Mouse (Mus musculus): ENCODE data around the gene Ip6k1. TPM values are rescaled to one million over a fixed set of nuclear protein-coding genes. Genes with fewer than 3 reads are reported as not detected.

Gene Ip6k1
- polyA plus RNA-seq, 1 experiment = 116 TPM

GRCm38 (mm10) chr9:108065491-108066011, 63.2 kb downstream of the Ip6k1 start:
- WGBS = 38% methylated on average over 5 of the region's 5 CpGs
- TF ChIP-seq CTCF (IDR thresholded peaks at IDR 0.05; ENCODE audit: insufficient read depth, low read length) (peak; percentile 80), POLR2A (IDR thresholded peaks at IDR 0.05; ENCODE audit: borderline replicate concordance, extremely low read depth, low read depth, low read length) (no peak)
- H3K4me1 ChIP-seq (ENCODE audit: control insufficient read depth, insufficient read depth, low read length) = no peaks in the 10 kb centered on the region
- H3K4me3 ChIP-seq (replicated peaks; ENCODE audit: extremely low read depth, low read depth, low read length) = no peak overlapping the region
- peak; percentile 42 for DNase-seq

GRCm38 (mm10) chr9:108067199-108067598, 64.9 kb downstream of the Ip6k1 start:
- DNase-seq = no peak
- Histone ChIP-seq H3K4me3 (replicated peaks; ENCODE audit: extremely low read depth, low read depth, low read length) (no peak overlapping the region), H3K4me1 (ENCODE audit: control insufficient read depth, insufficient read depth, low read length) (no peaks in the 10 kb centered on the region)
- no peak for TF ChIP-seq CTCF (IDR thresholded peaks at IDR 0.05; ENCODE audit: insufficient read depth, low read length)
- TF ChIP-seq POLR2A (IDR thresholded peaks at IDR 0.05; ENCODE audit: borderline replicate concordance, extremely low read depth, low read depth, low read length) = no peak
- 81% methylated on average over 7 of the region's 7 CpGs for WGBS

- DNase-seq = peak; percentile 80
- H3K4me3 ChIP-seq (replicated peaks; ENCODE audit: extremely low read depth, low read depth, low read length) = no peak overlapping the region
- TF ChIP-seq POLR2A (IDR thresholded peaks at IDR 0.05; ENCODE audit: borderline replicate concordance, extremely low read depth, low read depth, low read length) = no peak
- TF ChIP-seq CTCF (IDR thresholded peaks at IDR 0.05; ENCODE audit: insufficient read depth, low read length) = peak; percentile 83
- 18% methylated on average over 8 of the region's 8 CpGs for WGBS
- H3K4me1 ChIP-seq (ENCODE audit: control insufficient read depth, insufficient read depth, low read length) = no peaks in the 10 kb centered on the region
Measured at GRCm38 (mm10) chr9:108067900-108068299, 65.6 kb downstream of the Ip6k1 start.

- no peak for TF ChIP-seq CTCF (IDR thresholded peaks at IDR 0.05; ENCODE audit: insufficient read depth, low read length)
- TF ChIP-seq POLR2A (IDR thresholded peaks at IDR 0.05; ENCODE audit: borderline replicate concordance, extremely low read depth, low read depth, low read length) = no peak
- Histone ChIP-seq H3K4me1 (ENCODE audit: control insufficient read depth, insufficient read depth, low read length) (no peaks in the 10 kb centered on the region), H3K4me3 (replicated peaks; ENCODE audit: extremely low read depth, low read depth, low read length) (no peak overlapping the region)
- no peak for DNase-seq
- 91% methylated on average over 9 of the region's 9 CpGs for WGBS
Measured at GRCm38 (mm10) chr9:108069007-108069406, 66.7 kb downstream of the Ip6k1 start.

- DNase-seq = no peak
Measured at GRCm38 (mm10) chr9:108069529-108069928, 67.2 kb downstream of the Ip6k1 start.

GRCm38 (mm10) chr9:108071801-108072200, 69.5 kb downstream of the Ip6k1 start:
- 63% methylated on average over 4 of the region's 4 CpGs for WGBS
- Histone ChIP-seq H3K4me3 (replicated peaks; ENCODE audit: extremely low read depth, low read depth, low read length) (no peak overlapping the region), H3K4me1 (ENCODE audit: control insufficient read depth, insufficient read depth, low read length) (no peaks in the 10 kb centered on the region)
- DNase-seq = no peak
- TF ChIP-seq POLR2A (IDR thresholded peaks at IDR 0.05; ENCODE audit: borderline replicate concordance, extremely low read depth, low read depth, low read length) = no peak
- no peak for TF ChIP-seq CTCF (IDR thresholded peaks at IDR 0.05; ENCODE audit: insufficient read depth, low read length)

More at GRCm38 (mm10) chr9:108069529-108069928, 67.2 kb downstream of the Ip6k1 start:
- H3K4me1 ChIP-seq (ENCODE audit: control insufficient read depth, insufficient read depth, low read length) = no peaks in the 10 kb centered on the region
- WGBS = 81% methylated on average over 7 of the region's 7 CpGs
- H3K4me3 ChIP-seq (replicated peaks; ENCODE audit: extremely low read depth, low read depth, low read length) = no peak overlapping the region
- TF ChIP-seq CTCF (IDR thresholded peaks at IDR 0.05; ENCODE audit: insufficient read depth, low read length) (no peak), POLR2A (IDR thresholded peaks at IDR 0.05; ENCODE audit: borderline replicate concordance, extremely low read depth, low read depth, low read length) (no peak)

- Histone ChIP-seq H3K4me1 (ENCODE audit: control insufficient read depth, insufficient read depth, low read length) (no peaks in the 10 kb centered on the region), H3K4me3 (replicated peaks; ENCODE audit: extremely low read depth, low read depth, low read length) (no peak overlapping the region)
- no peak for TF ChIP-seq CTCF (IDR thresholded peaks at IDR 0.05; ENCODE audit: insufficient read depth, low read length)
- TF ChIP-seq POLR2A (IDR thresholded peaks at IDR 0.05; ENCODE audit: borderline replicate concordance, extremely low read depth, low read depth, low read length) = no peak
- DNase-seq = no peak
- 59% methylated on average over 9 of the region's 9 CpGs for WGBS
Measured at GRCm38 (mm10) chr9:108072481-108072924, 70.2 kb downstream of the Ip6k1 start.

GRCm38 (mm10) chr9:108073141-108073930, 71.0 kb downstream of the Ip6k1 start:
- Histone ChIP-seq H3K4me3 (replicated peaks; ENCODE audit: extremely low read depth, low read depth, low read length) (no peak overlapping the region), H3K4me1 (ENCODE audit: control insufficient read depth, insufficient read depth, low read length) (no peaks in the 10 kb centered on the region)
- DNase-seq = no peak
- no peak for TF ChIP-seq CTCF (IDR thresholded peaks at IDR 0.05; ENCODE audit: insufficient read depth, low read length)
- no peak for TF ChIP-seq POLR2A (IDR thresholded peaks at IDR 0.05; ENCODE audit: borderline replicate concordance, extremely low read depth, low read depth, low read length)
- WGBS = 73% methylated on average over 7 of the region's 7 CpGs

- 73% methylated on average over 5 of the region's 5 CpGs for WGBS
Measured at GRCm38 (mm10) chr9:108080168-108080567, 77.9 kb downstream of the Ip6k1 start, which contains the start of gene Mst1. Mst1 (plus strand) TSS chr9:108080436.

More at GRCm38 (mm10) chr9:108080168-108080567, 77.9 kb downstream of the Ip6k1 start, which contains the start of gene Mst1:
- TF ChIP-seq POLR2A (IDR thresholded peaks at IDR 0.05; ENCODE audit: borderline replicate concordance, extremely low read depth, low read depth, low read length) (no peak), CTCF (IDR thresholded peaks at IDR 0.05; ENCODE audit: insufficient read depth, low read length) (no peak)
- Histone ChIP-seq H3K4me3 (replicated peaks; ENCODE audit: extremely low read depth, low read depth, low read length) (peak within 1 kb of the TSS; percentile 79), H3K4me1 (ENCODE audit: control insufficient read depth, insufficient read depth, low read length) (peaks cover 3% of the 10 kb centered on the region; the same call in 1 of the 2 replicates)
- no peak for DNase-seq

All from lung, adult 2 months (tissue).